Mouse (Mus musculus): ENCODE data around the gene Coa7.

GRCm38 (mm10) chr4:108360136-108361055, 32.5 kb downstream of the Coa7 start:
- TF ChIP-seq TAL1 (IDR thresholded peaks at IDR 0.05; ENCODE audit: low read length) = no peak
- TF ChIP-seq GATA1 (IDR thresholded peaks at IDR 0.05; ENCODE audit: low read length) = no peak

Data from erythroblast, embryonic 14.5 days (primary cell).